Mouse (Mus musculus): ENCODE measurements around the gene Lrrc72.

Lrrc72 gene

DNA sequence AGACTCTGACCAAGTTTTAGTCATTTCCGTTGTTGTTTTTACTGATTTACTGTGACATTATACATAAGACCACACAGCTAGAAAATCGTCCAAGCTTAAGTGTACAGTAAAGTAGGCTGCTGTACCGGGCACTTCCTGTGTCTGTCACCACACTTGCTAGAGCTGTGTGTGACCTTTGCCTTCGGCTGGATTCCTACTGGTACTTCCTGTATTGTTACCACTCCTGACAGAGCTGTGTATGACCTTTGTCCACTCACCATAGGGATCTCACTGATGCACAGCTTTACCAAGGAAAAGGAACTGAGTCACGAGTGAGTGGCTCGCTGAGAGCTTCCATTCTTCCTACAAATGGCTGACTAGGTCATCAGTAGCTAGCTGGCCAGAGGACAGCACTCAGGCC is 66.1 kb downstream of the Lrrc72 start:
- no peak for DNase-seq

DNA sequence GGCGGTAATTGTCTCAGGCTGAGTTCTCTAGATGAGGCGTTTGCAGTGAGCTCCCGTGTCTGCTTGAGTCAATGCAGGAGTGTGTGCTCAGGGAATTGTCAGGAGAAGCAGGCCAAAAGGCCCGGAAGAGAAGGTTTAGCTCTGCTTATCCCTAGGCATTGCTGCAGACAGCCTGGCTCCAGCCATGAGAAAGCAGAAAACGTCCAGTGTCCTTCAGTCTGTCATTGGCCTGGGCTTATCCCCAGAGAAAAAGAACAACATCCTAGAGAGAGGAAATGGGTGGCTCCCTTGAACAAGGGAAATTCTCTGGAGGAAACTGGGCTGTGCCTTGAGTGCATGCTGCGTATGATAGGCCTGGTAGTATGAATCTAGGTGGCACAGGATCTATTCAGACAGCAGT is 70.6 kb downstream of the Lrrc72 start:
- no peak for DNase-seq

DNA sequence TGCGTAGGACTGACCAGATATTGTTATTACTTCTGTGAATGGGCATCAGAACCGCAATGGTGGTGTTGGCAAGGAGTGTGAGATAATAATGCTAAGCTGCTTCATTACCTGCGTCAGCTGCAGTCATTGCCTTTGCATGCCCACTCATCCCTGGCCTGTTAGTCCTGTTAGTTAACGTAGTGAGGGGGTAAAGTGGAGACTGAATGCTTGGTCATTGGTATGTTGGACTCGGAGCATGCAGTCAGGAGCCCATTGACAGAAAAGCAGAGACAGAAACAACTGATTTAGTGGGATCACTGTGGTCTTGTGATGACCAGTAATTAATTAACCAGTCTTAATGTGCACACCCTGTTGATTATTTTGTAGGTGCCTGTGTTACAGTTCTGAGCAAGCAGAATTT is 76.0 kb downstream of the Lrrc72 start:
- DNase-seq = no peak

DNA sequence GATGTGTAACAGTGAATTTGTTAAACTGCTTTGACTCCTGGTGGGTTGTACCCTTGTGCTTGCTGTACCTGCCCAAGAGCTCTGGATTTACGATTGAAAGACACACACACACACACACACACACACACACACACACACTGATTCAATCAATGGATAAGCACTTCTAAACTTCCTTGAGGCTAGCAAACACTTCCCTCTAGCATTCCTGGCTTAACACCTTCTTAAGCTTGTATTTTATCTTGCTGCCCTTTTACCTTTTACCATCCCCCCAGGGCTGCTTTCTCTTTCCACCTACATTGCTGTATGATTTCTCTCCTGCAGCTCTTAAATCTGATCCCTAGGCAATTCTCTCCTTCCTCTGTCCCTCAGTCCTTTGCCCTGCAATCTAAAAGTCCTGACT is 87.9 kb downstream of the Lrrc72 start:
- no peak for DNase-seq

DNA sequence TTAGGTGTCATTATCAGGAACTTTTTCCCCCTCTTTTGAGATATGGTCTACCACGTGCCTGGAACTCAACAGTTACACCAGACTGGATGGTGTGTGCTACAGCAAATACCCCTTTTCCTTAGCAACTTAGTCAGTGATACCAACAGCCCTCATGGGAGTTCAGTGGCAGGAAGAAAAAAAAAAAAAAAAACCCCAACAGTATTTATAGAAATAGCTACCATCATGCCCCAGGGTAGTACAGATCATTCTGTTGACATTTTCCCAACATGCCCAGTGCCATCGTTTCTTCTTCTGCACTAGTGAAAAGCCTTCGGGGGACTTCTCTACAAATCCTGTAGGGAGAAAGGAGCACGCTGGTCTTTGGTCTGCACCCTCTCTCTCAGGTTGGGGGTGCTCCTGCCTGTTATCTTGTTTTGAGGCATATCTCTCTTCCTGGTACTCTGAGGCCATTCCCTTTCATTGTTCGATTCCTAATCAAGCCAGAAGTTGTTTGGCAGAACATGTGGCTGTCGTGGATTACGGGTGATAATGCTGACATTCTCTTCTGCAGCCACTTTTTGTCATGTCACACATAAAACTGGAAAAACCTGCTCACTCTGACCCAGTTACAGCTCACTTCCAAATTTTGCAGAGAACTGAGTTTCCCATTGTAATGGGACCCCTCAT is 88.9 kb downstream of the Lrrc72 start:
- no peak for DNase-seq
